Mouse (Mus musculus): ENCODE results near the gene Sh3gl2.
A peak's percentile ranks its signal among the peaks of the same experiment; 100 is the strongest.

The Sh3gl2 gene

GRCm38 (mm10) chr4:85205071-85205635, at the start of gene Sh3gl2:
TSS of gene Sh3gl2 (plus strand) at chr4:85205126.
- peak; percentile 72 for DNase-seq (ENCODE audit: low spot score)

- no peak for DNase-seq (ENCODE audit: low spot score)
These were observed 43.8 kb upstream of the Sh3gl2 start for GRCm38 (mm10) chr4:85161156-85161555.

- peak; percentile 53 for DNase-seq (ENCODE audit: low spot score)
These were observed 42.2 kb upstream of the Sh3gl2 start for GRCm38 (mm10) chr4:85162468-85163312.

- no peak for DNase-seq (ENCODE audit: low spot score)
These were observed 41.7 kb upstream of the Sh3gl2 start for GRCm38 (mm10) chr4:85163313-85163615.

- no peak for DNase-seq (ENCODE audit: low spot score)
These were observed 36.9 kb upstream of the Sh3gl2 start for GRCm38 (mm10) chr4:85168001-85168400.

GRCm38 (mm10) chr4:85175466-85175865, 29.5 kb upstream of the Sh3gl2 start:
- DNase-seq (ENCODE audit: low spot score): peak; percentile 23

- DNase-seq (ENCODE audit: low spot score): no peak
These were observed 26.4 kb upstream of the Sh3gl2 start for GRCm38 (mm10) chr4:85178394-85179051.

- no peak for DNase-seq (ENCODE audit: low spot score)
These were observed 18.9 kb upstream of the Sh3gl2 start for GRCm38 (mm10) chr4:85186011-85186410.

GRCm38 (mm10) chr4:85196201-85196600, 8.7 kb upstream of the Sh3gl2 start:
- peak; percentile 62 for DNase-seq (ENCODE audit: low spot score)

- DNase-seq (ENCODE audit: low spot score): no peak
These were observed 6.5 kb upstream of the Sh3gl2 start for GRCm38 (mm10) chr4:85198431-85198830.

- DNase-seq (ENCODE audit: low spot score): no peak
These were observed 2.3 kb upstream of the Sh3gl2 start for GRCm38 (mm10) chr4:85202582-85202981.

- peak; percentile 37 for DNase-seq (ENCODE audit: low spot score)
These were observed 798 bp downstream of the Sh3gl2 start for GRCm38 (mm10) chr4:85205636-85206211.

- DNase-seq (ENCODE audit: low spot score): no peak
These were observed 1.9 kb downstream of the Sh3gl2 start for GRCm38 (mm10) chr4:85206675-85207400.

- no peak for DNase-seq (ENCODE audit: low spot score)
These were observed 2.6 kb downstream of the Sh3gl2 start for GRCm38 (mm10) chr4:85207515-85207914.

GRCm38 (mm10) chr4:85208531-85208930, 3.6 kb downstream of the Sh3gl2 start:
- no peak for DNase-seq (ENCODE audit: low spot score)

GRCm38 (mm10) chr4:85210953-85211352, 6.0 kb downstream of the Sh3gl2 start:
- no peak for DNase-seq (ENCODE audit: low spot score)

GRCm38 (mm10) chr4:85217003-85217402, 12.1 kb downstream of the Sh3gl2 start:
- DNase-seq (ENCODE audit: low spot score): no peak

GRCm38 (mm10) chr4:85222716-85223115, 17.8 kb downstream of the Sh3gl2 start:
- no peak for DNase-seq (ENCODE audit: low spot score)

GRCm38 (mm10) chr4:85226731-85227130, 21.8 kb downstream of the Sh3gl2 start:
- DNase-seq (ENCODE audit: low spot score): no peak

- DNase-seq (ENCODE audit: low spot score): no peak
These were observed 23.0 kb downstream of the Sh3gl2 start for GRCm38 (mm10) chr4:85227664-85228588.

- no peak for DNase-seq (ENCODE audit: low spot score)
These were observed 23.6 kb downstream of the Sh3gl2 start for GRCm38 (mm10) chr4:85228589-85228948.

All from layer of hippocampus, adult 11-12 months (tissue).